Mouse (Mus musculus) hindbrain, postnatal 0 days (tissue): ENCODE results near the gene Slc10a6. TPM values are rescaled to one million over a fixed set of nuclear protein-coding genes. Genes with fewer than 3 reads are reported as not detected.

Experiments used
- ATAC-seq: fragments of 200-750 bp; cut with Nextera tagmentation; 2 replicates; pipeline ENCODE4 v1.8.0; 2017; ENCODE audit warnings: mild to moderate bottlenecking, moderate TSS enrichment, moderate library complexity
- DNase-seq: peaks from one replicate; pipeline ENCODE4 v3.0.0-alpha.2; 2015; ENCODE audit warnings: low spot score
- H3K27ac ChIP-seq: fragments of 300-500 bp; sonication (generic); 2 replicates; pipeline ENCODE4 v1.5.1; 2014; ENCODE audit warnings: mild to moderate bottlenecking
- H3K27me3 ChIP-seq: fragments of 300-500 bp; sonication (generic); 2 replicates; pipeline ENCODE4 v1.6.1; 2014; ENCODE audit warnings: low read length, mixed read lengths; ENCODE audit not compliant: insufficient read depth
- H3K36me3 ChIP-seq: fragments of 300-500 bp; sonication (generic); 2 replicates; pipeline ENCODE4 v1.6.1; 2014; ENCODE audit warnings: low read length, mixed read lengths; ENCODE audit not compliant: insufficient read depth
- H3K4me1 ChIP-seq: fragments of 300-500 bp; sonication (generic); 2 replicates; pipeline ENCODE4 v1.6.1; 2014; ENCODE audit warnings: antibody characterized with exemption, low read length, mixed read lengths; ENCODE audit not compliant: insufficient read depth
- H3K4me2 ChIP-seq: fragments of 300-500 bp; sonication (generic); 2 replicates; pipeline ENCODE4 v1.6.1; 2014; ENCODE audit warnings: low read depth, mild to moderate bottlenecking, low read length, moderate library complexity, mixed read lengths
- H3K4me3 ChIP-seq: fragments of 300-500 bp; sonication (generic); 2 replicates; pipeline ENCODE4 v1.5.1; 2014; ENCODE audit warnings: low read length
- H3K9ac ChIP-seq: fragments of 300-500 bp; sonication (generic); replicated peaks from 2 replicates; pipeline ENCODE4 v1.6.1; 2014; ENCODE audit warnings: mild to moderate bottlenecking, low read length, moderate library complexity, mixed read lengths
- H3K9me3 ChIP-seq: fragments of 300-500 bp; sonication (generic); 2 replicates; pipeline ENCODE4 v1.6.1; 2016; ENCODE audit warnings: low read length, mixed read lengths
- CTCF ChIP-seq: IDR thresholded peaks from 2 replicates; pipeline ENCODE4 v1.5.1; 2016; ENCODE audit warnings: antibody characterized with exemption, control low read depth, low read depth
- WGBS: fragments of 180-500 bp; shearing (Covaris S2); extraction: QIAGEN DNeasy Blood & Tissue Kit; methylation state at CpG from one replicate; pipeline ENCODE4 v1.1.7; 2014; 5-methylcytosine and 5-hydroxymethylcytosine counted together
- polyA plus RNA-seq: library from polyadenylated mRNA; unstranded; fragments of >200 nt; fragmentation: Nextera tagmentation; extraction: Ambion mirVana; gene quantifications from 2 replicates; pipeline ENCODE4 v1.2.1, GENCODE M21; 2015
- total RNA-seq: library from RNA; depleted of rRNA; stranded (reverse); fragments of >200 nt; gene quantifications from 2 replicates; pipeline ENCODE4 v1.2.3, GENCODE M21; 2014

The Slc10a6 gene
- total and polyA plus RNA-seq, 2 experiments from 2014 or later, result 0.26 to 0.63 TPM

DNA sequence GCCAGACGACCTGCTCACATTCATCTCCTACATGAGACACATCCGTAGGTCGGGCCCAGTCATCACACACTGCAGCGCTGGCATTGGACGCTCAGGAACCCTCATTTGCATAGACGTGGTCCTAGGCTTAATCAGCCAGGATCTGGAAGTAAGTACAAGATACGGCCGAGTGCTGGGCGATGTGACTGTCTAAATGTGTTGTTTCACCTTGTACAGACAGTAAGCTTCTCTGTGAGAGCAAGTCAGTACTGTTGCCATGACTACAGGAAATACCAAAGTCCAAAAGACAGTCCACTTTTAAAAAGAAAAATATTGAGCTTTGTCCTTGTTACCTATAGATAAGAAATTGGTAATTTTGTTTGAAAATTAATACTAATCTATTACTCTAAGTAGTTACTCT lies 35.6 kb downstream of the Slc10a6 start:
- H3K27ac ChIP-seq, result no peak overlapping the region
- H3K4me1 ChIP-seq, result no peaks in the 10 kb centered on the region
- ATAC-seq (peak; percentile 50; the same call in 1 of the 2 replicates), DNase-seq (peak; percentile 42)
- no peak overlapping the region for H3K4me2 ChIP-seq
- TF ChIP-seq CTCF, result no peak
- H3K9ac ChIP-seq, result no peak overlapping the region
- H3K9me3 ChIP-seq, result no peaks in the 10 kb centered on the region
- H3K36me3 ChIP-seq, result no peaks in the 10 kb centered on the region
- no peaks in the 10 kb centered on the region for H3K27me3 ChIP-seq
- WGBS, result 68% methylated on average over 9 of the region's 9 CpGs
- H3K4me3 ChIP-seq, result no peak overlapping the region

GRCm38 (mm10) chr5:103592706-103593105 lies 36.5 kb downstream of the Slc10a6 start:
- ATAC-seq, result no peak
- H3K9ac ChIP-seq, result no peak overlapping the region
- no peak overlapping the region for H3K27ac ChIP-seq
- H3K4me2 ChIP-seq, result no peak overlapping the region
- H3K36me3 ChIP-seq, result no peaks in the 10 kb centered on the region
- no peak for TF ChIP-seq CTCF
- H3K4me3 ChIP-seq, result no peak overlapping the region
- no peaks in the 10 kb centered on the region for H3K4me1 ChIP-seq
- H3K9me3 ChIP-seq, result no peaks in the 10 kb centered on the region
- 67% methylated on average over 8 of the region's 8 CpGs for WGBS
- DNase-seq, result no peak
- no peaks in the 10 kb centered on the region for H3K27me3 ChIP-seq

DNA sequence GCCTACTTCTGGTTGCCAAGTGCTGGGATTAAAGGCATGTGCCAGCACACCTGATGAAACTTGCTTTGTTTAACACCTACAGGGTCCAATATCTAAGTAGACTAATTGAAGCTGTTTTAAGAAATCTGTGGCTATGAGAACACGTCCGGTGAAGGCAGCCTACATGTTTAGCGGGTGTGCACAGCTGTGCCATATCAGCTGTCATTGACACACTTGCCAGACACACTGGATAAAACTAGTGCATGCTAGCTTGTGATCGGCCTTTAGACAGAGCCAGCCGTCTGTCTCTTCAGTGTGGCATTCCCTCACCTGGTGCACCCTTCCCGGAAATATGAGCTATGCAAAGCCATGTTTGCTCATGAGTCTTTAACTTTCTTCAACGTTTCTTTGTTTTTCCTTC lies 37.4 kb downstream of the Slc10a6 start:
- Histone ChIP-seq H3K4me3 (no peak overlapping the region), H3K27me3 (no peaks in the 10 kb centered on the region), H3K27ac (no peak overlapping the region), H3K4me1 (no peaks in the 10 kb centered on the region), H3K4me2 (no peak overlapping the region), H3K36me3 (no peaks in the 10 kb centered on the region), H3K9me3 (no peaks in the 10 kb centered on the region), H3K9ac (no peak overlapping the region)
- ATAC-seq, result no peak
- DNase-seq, result no peak
- TF ChIP-seq CTCF, result no peak
- WGBS, result 84% methylated on average over 7 of the region's 7 CpGs

DNA sequence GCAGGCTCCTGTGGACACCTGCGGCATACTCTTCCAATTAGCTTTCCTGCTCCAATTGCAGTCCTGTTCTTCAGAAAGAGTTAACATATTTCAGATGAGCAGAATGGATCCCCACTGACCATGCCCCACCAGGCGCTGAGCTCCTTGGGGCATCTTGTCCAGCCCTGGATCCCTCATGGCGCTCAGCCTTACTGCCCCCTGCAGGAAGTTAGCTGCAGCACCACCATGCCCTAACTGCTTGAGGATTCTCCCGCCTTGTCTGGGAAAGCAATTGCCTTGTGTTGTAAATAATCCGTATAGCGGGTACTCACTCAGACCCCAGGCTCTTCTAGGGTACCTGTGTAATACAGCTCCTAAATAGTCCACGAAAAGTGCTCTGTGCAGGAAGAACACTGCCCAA lies 42.0 kb downstream of the Slc10a6 start:
- WGBS, result 87% methylated on average over 7 of the region's 7 CpGs
- Histone ChIP-seq H3K27me3 (no peaks in the 10 kb centered on the region), H3K4me1 (no peaks in the 10 kb centered on the region), H3K27ac (no peak overlapping the region), H3K9me3 (no peaks in the 10 kb centered on the region), H3K9ac (no peak overlapping the region), H3K4me2 (no peak overlapping the region), H3K36me3 (no peaks in the 10 kb centered on the region), H3K4me3 (no peak overlapping the region)
- ATAC-seq, result no peak
- no peak for DNase-seq
- peak; percentile 52 for TF ChIP-seq CTCF

DNA sequence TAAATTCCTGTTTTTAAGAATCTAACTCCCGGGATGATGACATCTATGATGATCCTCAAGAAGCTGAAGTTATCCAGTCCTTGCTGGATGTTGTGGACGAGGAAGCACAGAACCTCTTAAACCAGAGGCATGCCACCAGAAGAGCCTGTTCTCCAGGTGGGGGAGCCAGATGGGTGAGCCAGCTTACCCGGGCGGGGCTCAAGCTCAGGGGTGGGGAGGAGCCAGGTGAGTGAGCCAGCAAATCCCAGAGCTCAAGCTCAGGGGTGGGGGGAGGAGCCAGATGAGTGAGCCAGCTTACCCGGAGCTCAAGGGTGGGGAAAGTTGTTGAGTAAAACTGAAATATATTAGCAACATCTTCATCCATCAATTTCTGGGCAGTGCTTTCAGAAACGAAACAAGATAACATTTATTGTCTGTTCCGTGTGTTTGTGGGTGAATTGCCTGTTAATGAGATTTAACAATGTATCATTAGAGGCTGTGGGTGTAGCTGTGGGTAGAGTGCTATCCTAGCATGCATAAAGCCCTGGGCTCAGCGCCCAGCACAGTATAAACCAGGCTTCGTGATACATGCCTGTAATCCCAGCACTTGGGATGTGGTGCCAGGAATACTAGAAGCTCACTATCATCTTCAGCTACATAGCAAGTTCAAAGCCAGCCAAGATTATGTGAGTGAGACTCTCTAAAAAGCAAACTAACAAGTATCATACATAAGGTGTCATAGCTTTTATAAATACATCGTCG lies 49.4 kb downstream of the Slc10a6 start:
- TF ChIP-seq CTCF, result no peak
- Histone ChIP-seq H3K9me3 (no peaks in the 10 kb centered on the region), H3K4me1 (no peaks in the 10 kb centered on the region), H3K36me3 (no peaks in the 10 kb centered on the region), H3K4me2 (no peak overlapping the region), H3K27me3 (no peaks in the 10 kb centered on the region), H3K9ac (no peak overlapping the region), H3K27ac (no peak overlapping the region), H3K4me3 (no peak overlapping the region)
- WGBS, result 74% methylated on average over 11 of the region's 11 CpGs
- ATAC-seq (no peak), DNase-seq (no peak)

DNA sequence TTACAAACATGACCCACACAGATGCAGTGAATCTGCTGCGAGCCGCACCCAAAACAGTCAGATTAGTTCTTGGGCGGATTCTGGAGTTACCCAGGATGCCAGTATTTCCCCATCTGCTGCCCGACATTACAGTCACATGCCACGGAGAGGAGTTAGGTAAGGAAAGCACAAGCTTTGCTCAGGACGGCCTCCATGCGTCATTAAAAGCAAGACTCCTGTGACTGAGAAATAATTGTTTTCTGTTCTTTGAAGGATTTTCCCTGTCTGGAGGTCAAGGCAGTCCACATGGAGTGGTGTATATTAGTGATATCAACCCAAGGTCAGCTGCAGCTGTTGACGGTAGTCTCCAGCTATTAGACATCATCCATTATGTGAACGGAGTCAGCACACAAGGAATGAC lies 59.8 kb downstream of the Slc10a6 start:
- 90% methylated on average over 9 of the region's 9 CpGs for WGBS

GRCm38 (mm10) chr5:103568034-103568433 lies 61.2 kb downstream of the Slc10a6 start:
- no peak overlapping the region for H3K27ac ChIP-seq
- ATAC-seq, result no peak
- H3K36me3 ChIP-seq, result no peaks in the 10 kb centered on the region
- no peak for DNase-seq
- no peaks in the 10 kb centered on the region for H3K9me3 ChIP-seq
- H3K4me3 ChIP-seq, result no peak overlapping the region
- H3K4me2 ChIP-seq, result no peak overlapping the region
- H3K4me1 ChIP-seq, result no peaks in the 10 kb centered on the region
- H3K27me3 ChIP-seq, result no peaks in the 10 kb centered on the region
- no peak for TF ChIP-seq CTCF
- WGBS, result 93% methylated on average over 4 of the region's 4 CpGs
- H3K9ac ChIP-seq, result no peak overlapping the region

More for the DNA sequence above, 59.8 kb downstream of the Slc10a6 start:
- no peaks in the 10 kb centered on the region for H3K36me3 ChIP-seq
- H3K4me2 ChIP-seq, result no peak overlapping the region
- ATAC-seq, result no peak
- no peak overlapping the region for H3K27ac ChIP-seq
- no peaks in the 10 kb centered on the region for H3K27me3 ChIP-seq
- no peak overlapping the region for H3K4me3 ChIP-seq
- no peaks in the 10 kb centered on the region for H3K9me3 ChIP-seq
- H3K9ac ChIP-seq, result no peak overlapping the region
- DNase-seq, result no peak
- no peak for TF ChIP-seq CTCF
- H3K4me1 ChIP-seq, result no peaks in the 10 kb centered on the region
